Mouse (Mus musculus): ENCODE results near the gene Vezf1.

Gene Vezf1

GRCm38 (mm10) chr11:88126306-88126793, 58.3 kb downstream of the Vezf1 start:
- in situ Hi-C loops (cut with MboI, MseI), result loop anchor here (25.0 kb wide), 1 partner anchor 639 kb away; no protein-coding TSS in a partner anchor

GRCm38 (mm10) chr11:88128461-88128860, 60.4 kb downstream of the Vezf1 start:
- in situ Hi-C loops (cut with MboI, MseI), result loop anchor here (25.0 kb wide), 1 partner anchor 641 kb away; no protein-coding TSS in a partner anchor

GRCm38 (mm10) chr11:88129281-88129680, 61.2 kb downstream of the Vezf1 start:
- in situ Hi-C loops (cut with MboI, MseI), result loop anchor here (25.0 kb wide), 1 partner anchor 642 kb away; no protein-coding TSS in a partner anchor

GRCm38 (mm10) chr11:88129935-88130334, 61.9 kb downstream of the Vezf1 start:
- in situ Hi-C loops (cut with MboI, MseI), result loop anchor here (25.0 kb wide), 1 partner anchor 643 kb away; no protein-coding TSS in a partner anchor

- in situ Hi-C loops (cut with MboI, MseI), result loop anchor here (25.0 kb wide), 1 partner anchor 645 kb away; no protein-coding TSS in a partner anchor
These were observed 63.8 kb downstream of the Vezf1 start for GRCm38 (mm10) chr11:88131847-88132246.

All from regulatory T cell (primary cell).